21 mouse cellular contexts compared by ENCODE assay signal in the genomic region with DNA sequence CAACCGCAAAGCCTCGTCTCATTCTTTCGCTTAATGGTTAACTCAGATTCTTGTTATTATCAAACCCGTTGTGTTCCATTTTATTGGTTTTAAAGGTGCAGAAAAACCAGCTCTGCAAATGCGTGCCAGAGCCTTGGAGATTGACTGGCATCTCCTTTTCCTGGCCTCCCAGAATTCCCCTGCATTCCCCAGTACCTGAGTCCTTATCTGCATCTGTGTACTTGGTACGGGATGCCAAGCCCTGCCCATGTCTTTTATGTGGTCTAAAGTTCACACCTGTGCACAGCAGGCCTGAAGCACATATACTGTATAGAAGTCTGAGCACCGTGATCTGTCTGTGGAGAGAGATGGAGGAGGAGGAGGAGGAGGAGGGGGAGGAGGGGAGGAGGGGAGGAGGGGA. TPM values are rescaled to one million over a fixed set of nuclear protein-coding genes. Genes with fewer than 3 reads are reported as not detected.
A peak's percentile ranks its signal among the peaks of the same experiment; 100 is the strongest.
DNase-seq lines count a peak whose midpoint lies in the region.
"Had no signal": no experiment of that assay in that cellular context is flagged by ENCODE, and none has a peak within 500 bp of the region (broad histone marks: within the 10 kb centered on the region; RNA-seq: fewer than 3 reads in every experiment).

No protein-coding gene starts in this region.

- DNase-seq in urinary bladder, postnatal 14 days (ENCODE audit: low spot score) = peak; percentile 71
- DNase-seq in urinary bladder, postnatal 10 days (ENCODE audit: low spot score) = no peak
- DNase-seq in kidney, adult 8-10 months = peak; percentile 61 to 62
- DNase-seq in kidney, postnatal 36 days = peak; percentile 51 to 52
- DNase-seq in right cerebral cortex, postnatal 14 days = no peak
- no peak for DNase-seq in spleen, postnatal 14 days (ENCODE audit: low spot score in 2 of 2)
- no peak for DNase-seq in adrenal gland, postnatal 36 days
- no peak for DNase-seq in adrenal gland, adult 2 months
- DNase-seq: cerebellum, postnatal 25 days; liver, postnatal 0 days; lung, postnatal 36 days; right cerebral cortex, postnatal 4 days had no signal

RNA-seq across cellular contexts. Expression of gene Tmem45b, which starts 26.4 kb away (rescaled TPM):
- total RNA-seq in adrenal gland, postnatal 36 days (2021) = 10 to 100 TPM; 26.5 to 40.6 TPM
- 10 to 100 TPM; 35.3 to 36.9 TPM for total RNA-seq in adrenal gland, adult 2 months (2021)
- 43.2 and 104 TPM in 2 replicates for polyA plus RNA-seq in adrenal gland, adult 2 months (2012; rRNA removed)
- total RNA-seq: granulocyte monocyte progenitor cell, adult 5-6 weeks; layer of hippocampus, postnatal 25 days; left cerebral cortex, postnatal 14 days had no signal
- polyA plus RNA-seq: C2C12; heart, embryonic 15.5 days; hindbrain, embryonic 10.5 days; limb, embryonic 14.5 days; neural tube, embryonic 11.5 days; Patski had no signal

RNA-seq across cellular contexts. Expression of gene Nfrkb, which starts 51.9 kb away (rescaled TPM):
- total RNA-seq in adrenal gland, postnatal 36 days (2021) = 10 to 100 TPM; 17.9 to 20.3 TPM
- 10 to 100 TPM; 15.7 to 19.0 TPM for total RNA-seq in adrenal gland, adult 2 months (2021)
- polyA plus RNA-seq in adrenal gland, adult 2 months (2012; rRNA removed) = 17.7 and 18.7 TPM in 2 replicates

Comparison
In these comparisons a context has a peak if more than half of its experiments do, and no peak if none do; other contexts are left out.
1. DNase-seq: peak in urinary bladder, postnatal 14 days (single experiment), kidney, adult 8-10 months (2 of 2) and kidney, postnatal 36 days (2 of 2); none in urinary bladder, postnatal 10 days (single experiment), right cerebral cortex, postnatal 14 days (single experiment), spleen, postnatal 14 days (0 of 2), adrenal gland, postnatal 36 days (0 of 2) and adrenal gland, adult 2 months (single experiment).